Mouse (Mus musculus) brain, embryonic 14.5 days (tissue): ENCODE measurements around the gene Rtf2.

Source experiments
- CTCF ChIP-seq: fragments of 200-500 bp; IDR thresholded peaks from 2 replicates; pipeline ENCODE4 v1.5.1; 2012; ENCODE audit warnings: inconsistent platforms, mild to moderate bottlenecking, moderate library complexity, borderline replicate concordance; ENCODE audit not compliant: insufficient read depth, insufficient read length; ENCODE audit errors: extremely low read depth
- POLR2A ChIP-seq: fragments of 200-500 bp; IDR thresholded peaks from 2 replicates; pipeline ENCODE4 v1.6.1; 2012; ENCODE audit warnings: mild to moderate bottlenecking, inconsistent platforms, borderline replicate concordance; ENCODE audit not compliant: poor library complexity, insufficient read depth, insufficient read length, severe bottlenecking; ENCODE audit errors: extremely low read depth

DNA sequence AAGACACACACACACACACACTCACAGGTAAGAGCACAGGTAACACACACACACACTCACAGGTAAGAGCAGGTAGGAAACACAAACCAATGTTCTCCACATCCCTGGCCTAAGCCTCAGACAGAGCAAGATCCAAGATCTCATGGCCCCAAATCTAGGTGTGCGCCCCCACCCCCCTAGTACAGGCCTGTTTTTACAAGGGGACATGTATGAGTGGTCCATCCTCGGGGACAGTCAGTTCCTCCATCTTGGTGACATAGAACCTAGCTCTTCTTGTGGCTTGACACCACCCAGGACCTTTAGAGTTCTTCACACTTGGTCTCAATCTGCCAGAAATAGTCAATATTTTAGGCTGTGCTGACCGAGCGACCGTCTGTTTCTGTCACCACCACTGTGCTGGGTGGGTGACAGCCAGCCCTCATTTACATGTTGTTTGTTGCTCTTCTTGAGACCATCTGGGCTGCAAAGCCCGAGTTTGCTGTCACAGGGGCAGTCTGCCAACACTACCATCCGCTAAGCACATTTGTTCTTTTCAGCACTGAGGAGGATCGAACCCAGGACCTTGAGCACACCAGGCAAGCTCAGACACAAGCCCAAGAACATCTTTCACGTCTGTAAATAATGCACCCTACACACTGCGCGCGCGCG lies 43.5 kb downstream of the Rtf2 start:
- TF ChIP-seq CTCF, result no peak
- no peak for TF ChIP-seq POLR2A
